Mouse (Mus musculus): ENCODE measurements around the gene Fbxo28. TPM values are rescaled to one million over a fixed set of nuclear protein-coding genes. Genes with fewer than 3 reads are reported as not detected.

The Fbxo28 gene
- 63.5 TPM for polyA plus RNA-seq (2017; shearing (Covaris generic))

GRCm38 (mm10) chr1:182340821-182341781, at the start of gene Fbxo28:
Gene Fbxo28, minus strand, starts transcription at chr1:182341629.

GRCm38 (mm10) chr1:182282091-182283075, 59.0 kb downstream of the Fbxo28 start, which contains the start of gene Degs1:
Gene Degs1, minus strand, starts transcription at chr1:182282804.

Other genes with a start within 250 kb of the Fbxo28 start
- 113 TPM for gene Srp9, start 216.9 kb downstream of the Fbxo28 start, polyA plus RNA-seq (2017; shearing (Covaris generic))
- not detected for gene Vmn1r1, start 177.1 kb downstream of the Fbxo28 start, polyA plus RNA-seq (2017; shearing (Covaris generic))
- 111 TPM for gene Degs1, start 58.8 kb downstream of the Fbxo28 start, polyA plus RNA-seq (2017; shearing (Covaris generic))
- 21.6 TPM for gene Trp53bp2, start 67.5 kb upstream of the Fbxo28 start, polyA plus RNA-seq (2017; shearing (Covaris generic))
- gene Capn2, start 176.0 kb upstream of the Fbxo28 start, polyA plus RNA-seq (2017; shearing (Covaris generic)): 102 TPM
- gene Capn8, start 223.4 kb upstream of the Fbxo28 start, polyA plus RNA-seq (2017; shearing (Covaris generic)): not detected

Data from effector memory CD4-positive, alpha-beta T cell, adult 5 months (primary cell).